Mouse (Mus musculus): ENCODE data around the gene Sh3glb1. TPM values are rescaled to one million over a fixed set of nuclear protein-coding genes. Genes with fewer than 3 reads are reported as not detected.
"Not testable (repeated sequence)": the region's sequence is repeated elsewhere in the genome, so short reads cannot be mapped to it uniquely, and the experiment has no call there.

Gene Sh3glb1
- polyA plus RNA-seq, 1 experiment: 21.5 TPM

- H3K4me3 ChIP-seq (ENCODE audit: low read depth, low read length); H3K27ac ChIP-seq (ENCODE audit: insufficient read depth, low read depth, low read length); H3K36me3 ChIP-seq (ENCODE audit: control insufficient read depth, insufficient read depth, low read length); H3K27me3 ChIP-seq (ENCODE audit: control insufficient read depth, insufficient read depth, low read length); H3K4me1 ChIP-seq (ENCODE audit: control insufficient read depth, insufficient read depth, insufficient read length, low read length): not testable (repeated sequence)
- 90% methylated on average over 24 of the region's 24 CpGs for WGBS
Measured at GRCm38 (mm10) chr3:144738396-144738795, 18.3 kb upstream of the Sh3glb1 start.

- TF ChIP-seq POLR2A (IDR thresholded peaks at IDR 0.05; ENCODE audit: low read depth, low read length) (no peak), CTCF (IDR thresholded peaks at IDR 0.05; ENCODE audit: extremely low read depth, insufficient read length, insufficient replicate concordance, low read depth, low read length) (peak; percentile 45; the same call in 1 of the 2 replicates)
- H3K4me1 ChIP-seq (ENCODE audit: control insufficient read depth, insufficient read depth, insufficient read length, low read length): peaks cover 1% of the 10 kb centered on the region; the same call in 1 of the 2 replicates
- H3K27ac ChIP-seq (ENCODE audit: insufficient read depth, low read depth, low read length): no peak overlapping the region
- H3K36me3 ChIP-seq (ENCODE audit: control insufficient read depth, insufficient read depth, low read length): peaks cover 6% of the 10 kb centered on the region; the same call in 1 of the 2 replicates
- 38% methylated on average over 9 of the region's 9 CpGs for WGBS
- no peak overlapping the region for H3K4me3 ChIP-seq (ENCODE audit: low read depth, low read length)
- no peaks in the 10 kb centered on the region for H3K27me3 ChIP-seq (ENCODE audit: control insufficient read depth, insufficient read depth, low read length)
Measured at GRCm38 (mm10) chr3:144736831-144737230, 16.7 kb upstream of the Sh3glb1 start.

GRCm38 (mm10) chr3:144723455-144723854 lies 3.3 kb upstream of the Sh3glb1 start:
- H3K27me3 ChIP-seq (ENCODE audit: control insufficient read depth, insufficient read depth, low read length): no peaks in the 10 kb centered on the region
- WGBS: 33% methylated on average over 4 of the region's 4 CpGs
- no peak overlapping the region for H3K27ac ChIP-seq (ENCODE audit: insufficient read depth, low read depth, low read length)
- no peaks in the 10 kb centered on the region for H3K36me3 ChIP-seq (ENCODE audit: control insufficient read depth, insufficient read depth, low read length)
- H3K4me3 ChIP-seq (ENCODE audit: low read depth, low read length): no peak overlapping the region
- no peaks in the 10 kb centered on the region for H3K4me1 ChIP-seq (ENCODE audit: control insufficient read depth, insufficient read depth, insufficient read length, low read length)
- TF ChIP-seq CTCF (IDR thresholded peaks at IDR 0.05; ENCODE audit: extremely low read depth, insufficient read length, insufficient replicate concordance, low read depth, low read length) (peak; percentile 63; the same call in 1 of the 2 replicates), POLR2A (IDR thresholded peaks at IDR 0.05; ENCODE audit: low read depth, low read length) (no peak)

- not testable (repeated sequence) for H3K36me3 ChIP-seq (ENCODE audit: control insufficient read depth, insufficient read depth, low read length); H3K27ac ChIP-seq (ENCODE audit: insufficient read depth, low read depth, low read length); H3K27me3 ChIP-seq (ENCODE audit: control insufficient read depth, insufficient read depth, low read length); H3K4me3 ChIP-seq (ENCODE audit: low read depth, low read length); H3K4me1 ChIP-seq (ENCODE audit: control insufficient read depth, insufficient read depth, insufficient read length, low read length)
- 85% methylated on average over 3 of the region's 3 CpGs for WGBS
Measured at GRCm38 (mm10) chr3:144722566-144722965, 2.4 kb upstream of the Sh3glb1 start.

GRCm38 (mm10) chr3:144721860-144722256 lies 1.7 kb upstream of the Sh3glb1 start:
- no peaks in the 10 kb centered on the region for H3K36me3 ChIP-seq (ENCODE audit: control insufficient read depth, insufficient read depth, low read length)
- 79% methylated on average over 9 of the region's 9 CpGs for WGBS
- H3K4me3 ChIP-seq (ENCODE audit: low read depth, low read length): no peak overlapping the region
- peaks cover 4% of the 10 kb centered on the region; the same call in 1 of the 2 replicates for H3K4me1 ChIP-seq (ENCODE audit: control insufficient read depth, insufficient read depth, insufficient read length, low read length)
- no peaks in the 10 kb centered on the region for H3K27me3 ChIP-seq (ENCODE audit: control insufficient read depth, insufficient read depth, low read length)
- no peak for TF ChIP-seq POLR2A (IDR thresholded peaks at IDR 0.05; ENCODE audit: low read depth, low read length)
- no peak for TF ChIP-seq CTCF (IDR thresholded peaks at IDR 0.05; ENCODE audit: extremely low read depth, insufficient read length, insufficient replicate concordance, low read depth, low read length)
- H3K27ac ChIP-seq (ENCODE audit: insufficient read depth, low read depth, low read length): no peak overlapping the region

GRCm38 (mm10) chr3:144721077-144721859 lies 1.1 kb upstream of the Sh3glb1 start:
- Histone ChIP-seq H3K4me1 (ENCODE audit: control insufficient read depth, insufficient read depth, insufficient read length, low read length) (peaks cover 4% of the 10 kb centered on the region; the same call in 1 of the 2 replicates), H3K27ac (ENCODE audit: insufficient read depth, low read depth, low read length) (peak overlapping the region; percentile 66; the same call in 1 of the 2 replicates), H3K27me3 (ENCODE audit: control insufficient read depth, insufficient read depth, low read length) (no peaks in the 10 kb centered on the region), H3K36me3 (ENCODE audit: control insufficient read depth, insufficient read depth, low read length) (no peaks in the 10 kb centered on the region), H3K4me3 (ENCODE audit: low read depth, low read length) (no peak overlapping the region)
- TF ChIP-seq CTCF (IDR thresholded peaks at IDR 0.05; ENCODE audit: extremely low read depth, insufficient read length, insufficient replicate concordance, low read depth, low read length) (no peak), POLR2A (IDR thresholded peaks at IDR 0.05; ENCODE audit: low read depth, low read length) (no peak)
- WGBS: 73% methylated on average over 10 of the region's 10 CpGs

- Histone ChIP-seq H3K4me1 (ENCODE audit: control insufficient read depth, insufficient read depth, insufficient read length, low read length) (peaks cover 15% of the 10 kb centered on the region), H3K4me3 (ENCODE audit: low read depth, low read length) (peak overlapping the region; percentile 69), H3K36me3 (ENCODE audit: control insufficient read depth, insufficient read depth, low read length) (no peaks in the 10 kb centered on the region), H3K27ac (ENCODE audit: insufficient read depth, low read depth, low read length) (peak overlapping the region; percentile 99), H3K27me3 (ENCODE audit: control insufficient read depth, insufficient read depth, low read length) (no peaks in the 10 kb centered on the region)
- under 1% methylated on average over 55 of the region's 56 CpGs for WGBS
- peak; percentile 70; the same call in 1 of the 2 replicates for TF ChIP-seq POLR2A (IDR thresholded peaks at IDR 0.05; ENCODE audit: low read depth, low read length)
- no peak for TF ChIP-seq CTCF (IDR thresholded peaks at IDR 0.05; ENCODE audit: extremely low read depth, insufficient read length, insufficient replicate concordance, low read depth, low read length)
Measured at GRCm38 (mm10) chr3:144719088-144719900, 841 bp downstream of the Sh3glb1 start.
